Mouse (Mus musculus) left cerebral cortex, adult 18-20 months (tissue): ENCODE measurements around the gene Cntd1. TPM values are rescaled to one million over a fixed set of nuclear protein-coding genes. Genes with fewer than 3 reads are reported as not detected.

Experiments used
- DNase-seq, 2 experiments: peaks; one replicate each; pipeline ENCODE4 v3.0.0; 2021 to 2022; ENCODE audit warnings: low spot score in 2 of 2, mixed read lengths in 1 of 2
- long read RNA-seq, 2 experiments: library from polyadenylated mRNA; stranded (forward); transcript quantifications; one replicate each; pipeline ENCODE4 v2.0.0; 2021
- total RNA-seq, 2 experiments: library from RNA; stranded (reverse); gene quantifications; 2 replicates each; pipeline ENCODE4 v1.2.3; 2021

Gene Cntd1
- under 1 TPM; 0.46 to 0.56 TPM for total RNA-seq
- long read RNA-seq, experiment 1: 0 reads
- long read RNA-seq, experiment 2: 0 reads

GRCm38 (mm10) chr11:101278223-101279192 lies at the start of gene Cntd1, which contains the start of gene Coa3:
Gene Cntd1, plus strand, starts transcription at chr11:101279012.
Gene Coa3, minus strand, starts transcription at chr11:101279114.
- DNase-seq: peak; percentile 81 to 88

GRCm38 (mm10) chr11:101229361-101229900 lies 49.4 kb upstream of the Cntd1 start:
- no peak for DNase-seq

GRCm38 (mm10) chr11:101230061-101230511 lies 48.7 kb upstream of the Cntd1 start:
- no peak for DNase-seq

GRCm38 (mm10) chr11:101230526-101230925 lies 48.3 kb upstream of the Cntd1 start:
- no peak for DNase-seq

GRCm38 (mm10) chr11:101230991-101231871 lies 47.6 kb upstream of the Cntd1 start:
- no peak for DNase-seq

GRCm38 (mm10) chr11:101232010-101232839 lies 46.6 kb upstream of the Cntd1 start:
- no peak for DNase-seq

GRCm38 (mm10) chr11:101233240-101233639 lies 45.6 kb upstream of the Cntd1 start:
- DNase-seq: no peak

- no peak for DNase-seq
Observed at GRCm38 (mm10) chr11:101234124-101234523, 44.7 kb upstream of the Cntd1 start.

- DNase-seq: no peak
Observed at GRCm38 (mm10) chr11:101235429-101235828, 43.4 kb upstream of the Cntd1 start.

GRCm38 (mm10) chr11:101236782-101237181 lies 42.0 kb upstream of the Cntd1 start:
- DNase-seq: no peak

- peak; percentile 26 to 39 for DNase-seq
Observed at GRCm38 (mm10) chr11:101238071-101238647, 40.7 kb upstream of the Cntd1 start.

GRCm38 (mm10) chr11:101245071-101245470 lies 33.7 kb upstream of the Cntd1 start:
- DNase-seq: no peak

- peak in 1 of 2 experiments; percentile 27 for DNase-seq
Observed at GRCm38 (mm10) chr11:101245855-101246701, 32.7 kb upstream of the Cntd1 start, which contains the start of gene Ramp2. Gene Ramp2, plus strand, starts transcription at chr11:101246028.

GRCm38 (mm10) chr11:101246702-101247012 lies 32.2 kb upstream of the Cntd1 start:
- DNase-seq: no peak

- DNase-seq: no peak
Observed at GRCm38 (mm10) chr11:101247521-101248030, 31.2 kb upstream of the Cntd1 start.

- peak; percentile 60 to 73 for DNase-seq
Observed at GRCm38 (mm10) chr11:101248258-101248994, 30.4 kb upstream of the Cntd1 start.

GRCm38 (mm10) chr11:101251031-101251430 lies 27.8 kb upstream of the Cntd1 start:
- no peak for DNase-seq

GRCm38 (mm10) chr11:101252941-101253340 lies 25.9 kb upstream of the Cntd1 start:
- DNase-seq: no peak
